Mouse (Mus musculus) testis, postnatal 14 days (tissue): ENCODE data around the gene Nkiras1.
"Not testable (repeated sequence)": the region's sequence is repeated elsewhere in the genome, so short reads cannot be mapped to it uniquely, and the experiment has no call there.

Experiments used
- DNase-seq: peaks from one replicate; pipeline ENCODE4 v3.0.0; 2021; ENCODE audit warnings: low spot score

The Nkiras1 gene

DNA sequence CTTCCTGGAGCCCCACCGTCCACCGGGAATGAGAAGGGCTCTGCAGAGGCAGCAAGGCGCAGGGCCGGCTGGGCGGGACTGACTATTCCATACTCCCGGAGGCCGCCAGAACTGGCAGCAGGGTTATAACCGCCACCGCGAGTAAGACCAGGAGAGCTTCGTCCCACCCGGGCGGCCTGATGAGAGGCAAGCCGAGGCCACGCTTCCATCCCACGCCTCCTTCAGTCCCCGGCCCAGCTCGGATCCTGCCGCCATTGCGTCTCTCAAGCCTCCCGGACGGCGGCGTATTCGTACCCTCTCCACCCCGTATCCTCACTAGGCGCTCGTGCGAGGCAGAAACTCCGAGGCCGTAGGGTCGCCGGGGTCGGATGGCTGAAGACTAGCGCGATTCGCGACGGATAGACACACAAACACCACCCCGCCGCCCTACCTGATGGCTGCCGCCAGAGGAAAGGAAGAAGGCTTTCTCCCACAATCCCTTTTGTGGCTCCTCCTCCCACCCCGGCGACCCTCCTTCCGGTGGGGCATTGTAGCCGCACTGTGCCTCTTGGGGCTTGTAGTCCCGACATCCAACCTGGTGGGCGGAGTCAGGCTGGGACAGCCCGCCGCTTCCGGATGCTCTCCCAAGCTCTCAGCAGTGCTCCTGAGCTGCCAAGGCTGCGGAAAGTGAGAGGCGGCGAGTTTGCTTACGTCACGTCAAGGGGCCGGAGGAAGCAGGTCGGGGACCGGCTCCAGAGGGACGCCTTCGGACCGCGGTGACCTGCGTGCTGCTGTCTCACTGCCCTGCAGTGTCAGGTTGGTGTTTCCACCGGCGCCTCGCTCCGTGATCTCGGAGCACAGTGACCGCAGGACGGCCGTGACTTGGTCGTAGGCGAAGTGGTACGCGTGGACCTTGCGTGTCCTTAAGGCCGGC, at the start of gene Nkiras1, which contains the start of gene Rpl15:
Gene Nkiras1 (plus strand): TSS at position 608 of the 913 bp plus-strand sequence.
Gene Rpl15 (minus strand): TSS at position 863 of the 913 bp plus-strand sequence.
- peak; percentile 99 for DNase-seq

- no peak for DNase-seq
These were observed 49.0 kb upstream of the Nkiras1 start for GRCm38 (mm10) chr14:18221977-18222376.

DNA sequence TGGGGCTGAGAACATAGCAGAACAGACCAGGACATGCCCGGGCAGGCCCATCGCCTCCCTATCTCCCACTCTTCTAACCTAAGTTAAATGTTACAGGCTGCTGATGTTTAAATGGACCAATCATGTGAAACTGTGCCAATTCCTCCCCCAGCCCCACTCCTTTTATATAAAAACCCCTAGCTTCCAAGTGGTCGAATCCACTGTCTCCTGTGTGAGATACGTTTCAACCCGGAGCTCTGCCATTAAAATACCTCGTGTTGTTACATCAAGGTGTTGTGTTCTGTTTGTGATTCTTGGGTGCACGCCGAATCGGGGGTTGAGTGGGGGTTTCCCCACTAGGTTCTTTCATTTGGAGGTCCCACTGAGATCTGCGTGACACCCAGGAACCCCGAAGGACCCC, 45.5 kb upstream of the Nkiras1 start:
- DNase-seq, result not testable (repeated sequence)

GRCm38 (mm10) chr14:18226181-18226580, 44.8 kb upstream of the Nkiras1 start:
- DNase-seq, result not testable (repeated sequence)

DNA sequence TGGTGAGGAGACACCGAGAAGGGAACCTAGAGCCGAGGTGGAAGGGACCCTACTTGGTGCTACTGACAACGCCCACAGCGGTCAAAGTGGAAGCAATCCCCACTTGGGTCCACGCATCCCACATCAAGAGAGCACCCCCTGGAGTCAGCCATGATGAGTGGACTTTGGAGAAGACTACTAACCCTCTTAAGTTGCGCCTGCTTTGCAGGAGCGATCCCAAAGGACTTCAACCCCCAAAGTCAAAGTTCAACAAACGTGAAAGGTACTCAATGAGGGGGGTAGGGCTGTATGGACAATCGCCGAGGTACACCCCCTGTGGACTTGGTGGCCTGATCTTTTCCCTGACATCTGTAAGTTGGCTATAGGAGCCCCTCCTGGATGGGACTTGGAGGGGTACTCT, 41.2 kb upstream of the Nkiras1 start:
- DNase-seq, result not testable (repeated sequence)

DNA sequence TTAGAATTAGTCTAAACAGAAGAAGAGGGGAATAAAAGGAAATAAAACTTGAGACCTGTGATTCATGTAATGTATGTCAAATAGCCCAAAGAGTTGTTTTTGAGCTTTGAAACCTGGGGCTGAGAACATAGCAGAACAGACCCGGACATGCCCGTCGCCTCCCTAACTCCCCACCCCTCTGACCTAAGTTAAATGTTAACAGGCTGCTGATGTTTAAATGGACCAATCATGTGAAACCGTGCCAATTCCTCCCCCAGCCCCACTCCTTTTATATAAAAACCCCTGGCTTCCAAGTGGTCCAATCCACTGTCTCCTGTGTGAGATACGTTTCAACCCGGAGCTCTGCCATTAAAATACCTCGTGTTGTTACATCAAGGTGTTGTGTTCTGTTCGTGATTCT, 39.1 kb upstream of the Nkiras1 start:
- not testable (repeated sequence) for DNase-seq

GRCm38 (mm10) chr14:18233076-18233475, 37.9 kb upstream of the Nkiras1 start:
- no peak for DNase-seq

DNA sequence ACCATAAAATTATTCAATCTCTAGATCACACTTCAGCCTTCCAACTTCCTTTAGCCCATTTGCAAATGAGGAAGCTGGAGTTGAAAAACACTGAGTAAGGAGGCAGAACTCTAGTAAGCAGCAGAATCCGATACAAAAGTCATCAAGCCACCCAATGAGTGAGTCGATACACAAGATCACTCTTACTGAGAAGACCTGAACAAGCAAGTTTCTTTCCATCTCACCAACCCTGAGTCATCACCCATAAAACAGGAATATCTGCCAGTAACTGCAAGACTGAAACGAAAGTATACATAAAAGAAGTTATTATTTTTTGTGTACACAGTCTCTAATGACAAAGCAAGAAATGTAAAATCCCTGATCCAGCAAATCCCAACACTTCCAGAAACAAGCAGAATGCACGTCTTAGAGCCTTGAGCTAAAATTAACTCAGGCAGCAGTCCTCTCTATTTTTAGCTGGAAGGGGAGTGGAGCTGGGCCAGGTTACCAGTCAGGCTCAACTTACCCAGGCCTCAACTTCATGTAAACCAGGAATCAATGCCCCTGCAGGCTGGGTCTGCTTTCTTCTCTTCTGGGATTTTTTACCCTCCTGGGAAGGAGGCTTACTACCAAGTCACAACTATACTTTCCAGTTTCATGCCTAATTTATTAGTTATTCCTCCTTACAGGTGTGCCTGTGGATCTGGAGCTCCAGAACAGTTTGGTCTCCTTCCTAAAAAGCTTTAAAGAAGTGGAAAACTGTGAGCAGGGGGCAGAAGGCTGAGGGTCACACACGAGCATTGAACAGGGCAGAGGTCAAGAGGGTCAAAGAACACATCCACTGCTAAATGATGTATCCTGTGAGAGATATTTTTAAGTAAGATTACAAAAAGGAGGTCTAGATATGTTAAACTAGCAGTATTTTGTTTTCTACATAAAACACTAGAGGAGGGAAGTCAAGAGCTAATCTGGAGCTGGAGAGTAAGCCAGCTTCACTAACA, 36.7 kb upstream of the Nkiras1 start:
- no peak for DNase-seq

DNA sequence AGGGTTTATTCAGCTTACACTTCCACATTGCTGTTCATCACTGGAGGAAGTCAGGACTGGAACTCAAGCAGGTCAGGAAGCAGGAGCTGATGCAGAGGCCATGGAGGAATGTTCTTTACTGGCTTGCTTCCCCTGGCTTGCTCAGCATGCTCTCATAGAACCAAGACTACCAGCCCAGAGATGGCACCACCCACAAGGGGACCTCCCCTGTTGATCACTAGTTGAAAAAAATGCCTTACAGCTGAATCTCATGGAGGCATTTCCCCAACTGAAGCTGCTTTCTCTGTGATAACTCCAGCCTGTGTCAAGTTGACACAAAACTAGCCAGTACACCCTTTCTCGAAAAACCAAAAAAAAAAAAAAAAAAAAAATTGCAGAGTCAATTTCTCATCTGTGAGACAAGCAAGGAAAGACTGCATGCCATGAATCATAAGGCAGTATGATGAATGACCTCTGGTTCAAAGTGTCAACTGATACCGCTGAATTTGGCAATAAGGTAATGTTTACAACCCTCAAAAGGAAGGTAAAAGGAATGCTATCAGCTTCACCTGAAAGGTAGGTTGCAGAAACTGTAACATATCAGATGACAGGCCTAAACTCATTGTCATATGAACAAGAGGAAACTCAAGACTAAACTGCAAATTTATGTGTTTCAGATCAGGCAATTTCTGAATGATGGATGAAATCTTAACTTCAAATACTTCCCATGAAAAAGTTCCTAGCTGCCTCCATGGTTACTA, 34.3 kb upstream of the Nkiras1 start:
- DNase-seq, result not testable (repeated sequence)

DNA sequence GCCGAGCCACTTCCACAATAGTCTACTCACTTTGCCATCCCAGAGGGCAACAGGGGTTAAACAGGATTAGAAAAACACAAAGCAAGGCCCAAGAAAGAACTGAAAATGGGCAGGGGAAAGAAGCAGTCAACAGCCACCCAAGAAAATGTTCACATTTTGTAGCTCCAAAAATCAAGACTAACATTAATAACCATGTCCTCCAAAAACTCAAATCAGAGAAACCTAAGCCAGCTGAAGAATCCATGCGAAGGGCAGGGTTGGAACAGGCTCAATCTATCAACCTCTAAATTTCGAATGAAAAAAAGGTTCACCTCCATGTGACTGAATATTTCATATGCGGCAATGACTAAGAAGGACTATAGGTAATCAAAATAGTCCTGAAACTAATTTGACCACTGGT, 33.6 kb upstream of the Nkiras1 start:
- DNase-seq, result no peak

DNA sequence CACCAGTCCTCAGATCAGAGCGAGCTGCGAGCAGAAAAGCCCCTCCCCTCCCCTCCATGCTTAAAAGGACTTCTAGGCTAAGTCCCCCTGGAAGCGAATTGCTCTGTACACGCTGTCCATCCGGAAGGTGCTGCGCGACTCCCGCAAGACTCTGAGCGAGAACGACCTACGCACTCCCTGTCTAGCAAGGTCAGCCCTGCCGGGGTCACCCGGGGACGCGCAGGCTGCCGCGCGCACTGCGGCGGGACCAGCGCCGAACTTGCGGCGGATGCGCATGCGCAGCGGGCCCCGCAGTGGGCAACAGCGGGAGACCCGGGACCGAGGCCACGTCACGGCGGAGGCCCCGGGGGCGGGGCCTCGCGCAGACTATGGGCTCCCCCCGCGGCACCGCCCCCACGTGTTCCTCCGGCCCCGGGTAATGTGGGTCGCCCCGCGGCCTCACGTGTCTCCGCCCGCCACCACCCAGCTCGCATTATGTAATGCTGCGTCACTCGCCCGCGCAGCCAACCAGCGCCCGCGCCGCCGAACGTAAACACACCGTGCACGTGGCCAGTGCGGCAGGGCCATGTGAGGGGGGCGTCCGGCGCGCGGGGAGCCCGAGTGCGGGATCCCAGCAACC, 32.7 kb upstream of the Nkiras1 start:
- DNase-seq, result peak; percentile 97

DNA sequence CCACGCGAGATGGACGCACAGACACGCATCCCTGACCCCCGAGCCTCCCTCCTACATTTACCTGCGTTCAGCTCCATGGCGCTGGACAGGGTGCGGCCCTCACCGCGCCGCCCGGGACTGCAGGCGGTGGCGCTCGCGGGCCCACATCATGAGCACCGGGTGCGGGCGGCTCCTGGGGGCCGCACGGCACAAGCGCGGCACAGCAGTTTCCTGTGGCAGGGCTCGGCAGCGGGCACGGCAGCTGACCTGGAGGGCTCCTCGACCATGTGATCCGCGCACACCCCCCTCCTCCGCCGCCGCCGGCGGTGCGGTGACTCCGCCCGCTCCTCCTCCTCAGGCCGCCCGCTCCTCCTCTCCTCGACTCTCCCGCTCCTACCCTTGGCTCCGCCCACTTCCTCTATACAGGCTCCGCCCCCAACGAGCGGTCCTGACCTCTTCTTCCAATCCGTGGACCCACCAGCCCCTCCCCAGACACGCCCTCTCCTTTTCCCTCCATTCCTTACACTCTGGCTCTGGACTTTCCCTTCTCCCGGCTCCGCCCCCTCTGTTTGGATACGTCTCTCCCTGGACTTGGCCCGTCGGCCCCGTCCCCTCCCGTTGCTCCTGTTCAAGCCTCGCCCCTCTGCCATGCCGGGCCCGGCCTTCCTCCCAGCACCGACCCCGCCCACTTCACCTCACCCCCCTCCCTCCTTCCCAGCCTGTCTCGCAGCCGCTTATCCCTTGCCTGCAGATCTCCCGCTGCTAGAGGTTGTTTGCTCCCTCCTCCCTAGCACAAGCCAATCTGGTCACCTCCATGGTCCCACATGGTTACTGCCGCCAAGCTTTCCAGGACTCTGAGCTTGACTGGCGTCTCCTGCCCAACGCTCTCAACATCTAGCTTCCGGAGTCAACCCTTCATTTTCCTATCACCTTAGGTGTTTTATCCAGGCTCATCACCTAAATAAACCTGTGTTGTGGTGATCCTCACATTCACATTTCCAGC, 31.9 kb upstream of the Nkiras1 start, which contains the start of gene Nr1d2:
Gene Nr1d2 (minus strand): TSS at position 378 of the 982 bp plus-strand sequence.
- peak; percentile 100 for DNase-seq

DNA sequence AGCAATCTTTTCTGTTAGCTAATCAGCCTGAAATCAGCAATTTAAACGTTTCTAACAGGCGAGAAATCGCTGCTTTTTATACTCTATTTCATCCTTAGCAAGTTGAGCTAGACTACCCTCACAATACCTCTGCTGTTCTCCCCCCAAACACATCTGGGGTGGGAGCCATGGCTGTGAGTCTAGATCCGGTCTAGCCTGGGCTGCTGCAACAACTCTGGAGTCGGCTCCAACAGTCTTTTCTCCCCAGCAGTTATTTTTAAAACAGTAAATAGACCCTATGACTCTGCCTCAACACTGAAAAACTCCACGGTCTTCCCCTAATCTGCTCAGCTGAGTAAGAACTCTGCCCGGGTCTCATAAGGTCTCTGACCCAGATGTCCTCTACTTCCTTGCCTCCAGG, 30.8 kb upstream of the Nkiras1 start:
- no peak for DNase-seq

DNA sequence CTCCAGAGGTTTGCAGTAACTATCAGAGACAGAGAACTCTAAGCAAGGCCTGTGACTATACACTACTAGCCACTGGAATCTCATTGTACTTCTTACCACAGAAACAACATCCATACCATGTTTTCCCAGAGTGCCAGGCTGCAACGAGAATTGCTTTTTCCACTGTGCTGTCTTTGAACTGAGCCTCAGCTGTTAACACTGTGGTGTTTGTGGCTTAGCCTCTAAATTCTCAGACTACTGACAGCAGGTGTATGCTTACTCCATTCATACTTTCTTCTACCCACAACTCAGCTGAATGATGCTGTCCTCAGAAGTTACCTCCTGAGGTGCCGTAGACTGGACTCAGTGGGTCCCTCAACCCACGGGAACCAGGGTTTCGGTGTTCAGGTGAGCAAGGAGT, 29.1 kb upstream of the Nkiras1 start:
- no peak for DNase-seq

DNA sequence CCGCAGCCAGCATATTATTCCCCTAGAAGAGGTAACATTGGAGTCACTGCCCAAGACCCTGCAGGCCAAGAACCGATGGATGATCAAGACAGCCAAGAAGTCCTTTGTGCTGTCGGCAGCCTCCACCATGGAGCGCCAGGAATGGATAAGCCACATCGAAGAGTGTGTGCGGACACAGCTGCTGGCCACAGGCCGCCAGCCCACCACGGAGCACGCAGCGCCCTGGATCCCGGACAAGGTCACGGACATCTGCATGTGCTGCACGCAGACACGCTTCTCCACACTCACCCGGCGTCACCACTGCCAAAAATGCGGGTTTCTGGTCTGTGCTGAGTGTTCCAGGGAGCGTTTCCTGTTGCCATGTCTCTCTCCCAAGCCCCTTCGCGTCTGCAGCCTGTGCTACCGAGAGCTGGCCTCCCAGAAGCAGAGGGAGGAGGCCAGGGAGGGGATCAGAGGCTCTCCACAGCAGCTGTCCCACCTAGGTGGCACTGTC, 28.3 kb upstream of the Nkiras1 start:
- DNase-seq, result no peak

- DNase-seq, result no peak
These were observed 9.7 kb upstream of the Nkiras1 start for GRCm38 (mm10) chr14:18261203-18261602.

DNA sequence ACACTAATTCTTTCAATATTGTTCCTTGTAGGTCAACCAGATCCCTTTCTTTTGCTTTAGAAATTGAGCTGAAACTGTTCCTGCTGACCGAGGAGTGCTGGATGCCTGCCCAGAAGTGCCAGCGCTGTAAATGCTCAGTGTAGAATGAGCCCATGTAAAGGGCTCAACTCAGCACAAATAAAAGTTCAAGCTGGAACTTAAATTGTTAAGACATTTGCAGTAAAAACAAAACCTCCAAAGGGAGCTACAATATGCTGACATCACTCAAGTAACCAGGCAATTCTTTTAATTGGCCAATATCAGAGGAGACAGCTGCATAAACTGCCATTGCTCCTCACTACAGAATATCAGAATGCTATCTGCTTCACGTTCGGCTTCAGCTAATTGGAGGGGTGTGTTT, 7.5 kb upstream of the Nkiras1 start:
- DNase-seq, result no peak

- not testable (repeated sequence) for DNase-seq
These were observed 898 bp upstream of the Nkiras1 start for GRCm38 (mm10) chr14:18269947-18270528.

GRCm38 (mm10) chr14:18271666-18272065, 730 bp downstream of the Nkiras1 start:
- DNase-seq, result no peak
